Mouse (Mus musculus) bone marrow, adult 2 months (tissue): ENCODE measurements around the gene Fez1. TPM values are rescaled to one million over a fixed set of nuclear protein-coding genes. Genes with fewer than 3 reads are reported as not detected.
A peak's percentile ranks its signal among the peaks of the same experiment; 100 is the strongest.

Experiments used
- H3K27ac ChIP-seq: fragments of 200-500 bp; 2 replicates; pipeline ENCODE4 v1.5.1; 2012; ENCODE audit warnings: low read depth, mild to moderate bottlenecking, control low read depth, inconsistent platforms, low read length; ENCODE audit not compliant: control insufficient read depth, poor library complexity, insufficient read depth
- H3K4me1 ChIP-seq: fragments of 200-500 bp; 2 replicates; pipeline ENCODE4 v1.6.1; 2011; ENCODE audit warnings: low read length; ENCODE audit not compliant: control insufficient read depth, insufficient read depth
- H3K4me3 ChIP-seq: fragments of 200-500 bp; replicated peaks from 2 replicates; pipeline ENCODE3; 2011; ENCODE audit warnings: mild to moderate bottlenecking, low read depth, low read length, control low read depth; ENCODE audit not compliant: control insufficient read depth
- CTCF ChIP-seq: fragments of 200-500 bp; IDR thresholded peaks from 2 replicates; pipeline ENCODE4 v1.5.1; 2011; ENCODE audit warnings: low read length, control low read depth; ENCODE audit not compliant: control insufficient read depth, insufficient read depth
- POLR2A ChIP-seq: fragments of 200-500 bp; IDR thresholded peaks from 2 replicates; pipeline ENCODE4 v1.6.1; 2011; ENCODE audit warnings: low read depth, mild to moderate bottlenecking, control low read depth, low read length, borderline replicate concordance; ENCODE audit not compliant: control insufficient read depth
- WGBS: fragments of 180-500 bp; shearing (Covaris S2); methylation state at CpG from one replicate; pipeline ENCODE4 v1.1.7; 2018; 5-methylcytosine and 5-hydroxymethylcytosine counted together
- polyA plus RNA-seq: library from polyadenylated mRNA; stranded (reverse); fragments of >200 nt; gene quantifications from 2 replicates; pipeline ENCODE4 v1.2.4, GENCODE M21; 2011; ENCODE audit warnings: low replicate concordance; ENCODE audit not compliant: missing spikeins, insufficient read depth, insufficient read length

The Fez1 gene
- polyA plus RNA-seq, 1 experiment: 7.3 TPM

GRCm38 (mm10) chr9:36895009-36895693, 73.5 kb downstream of the Fez1 start:
- H3K4me1 ChIP-seq: no peaks in the 10 kb centered on the region
- H3K4me3 ChIP-seq: no peak overlapping the region
- no peak overlapping the region for H3K27ac ChIP-seq
- 88% methylated on average over 8 of the region's 8 CpGs for WGBS
- TF ChIP-seq POLR2A (no peak), CTCF (peak; percentile 27; the same call in 1 of the 2 replicates)

GRCm38 (mm10) chr9:36898560-36898959, 76.9 kb downstream of the Fez1 start:
- Histone ChIP-seq H3K4me1 (no peaks in the 10 kb centered on the region), H3K4me3 (no peak overlapping the region), H3K27ac (no peak overlapping the region)
- TF ChIP-seq POLR2A (no peak), CTCF (no peak)
- WGBS: 80% methylated on average over 3 of the region's 3 CpGs

GRCm38 (mm10) chr9:36900464-36900863, 78.8 kb downstream of the Fez1 start:
- Histone ChIP-seq H3K4me3 (no peak overlapping the region), H3K27ac (no peak overlapping the region), H3K4me1 (no peaks in the 10 kb centered on the region)
- TF ChIP-seq POLR2A (no peak), CTCF (no peak)
- WGBS: 66% methylated on average over 4 of the region's 4 CpGs

- 25% methylated on average over 4 of the region's 4 CpGs for WGBS
- no peaks in the 10 kb centered on the region for H3K4me1 ChIP-seq
- no peak overlapping the region for H3K27ac ChIP-seq
- H3K4me3 ChIP-seq: no peak overlapping the region
- no peak for TF ChIP-seq POLR2A
- TF ChIP-seq CTCF: no peak
Observed at GRCm38 (mm10) chr9:36905452-36905851, 83.8 kb downstream of the Fez1 start.

GRCm38 (mm10) chr9:36916362-36916761, 94.7 kb downstream of the Fez1 start:
- TF ChIP-seq CTCF (peak; percentile 79), POLR2A (no peak)
- Histone ChIP-seq H3K4me3 (no peak overlapping the region), H3K4me1 (no peaks in the 10 kb centered on the region), H3K27ac (no peak overlapping the region)
- 9% methylated on average over 6 of the region's 6 CpGs for WGBS

- no peak overlapping the region for H3K4me3 ChIP-seq
- no peaks in the 10 kb centered on the region for H3K4me1 ChIP-seq
- WGBS: 72% methylated on average over 5 of the region's 5 CpGs
- no peak overlapping the region for H3K27ac ChIP-seq
- TF ChIP-seq POLR2A (no peak), CTCF (no peak)
Observed at GRCm38 (mm10) chr9:36916915-36917314, 95.3 kb downstream of the Fez1 start.

- TF ChIP-seq CTCF (no peak), POLR2A (no peak)
- WGBS: 57% methylated on average over 3 of the region's 3 CpGs
- no peak overlapping the region for H3K4me3 ChIP-seq
- H3K27ac ChIP-seq: no peak overlapping the region
- H3K4me1 ChIP-seq: no peaks in the 10 kb centered on the region
Observed at GRCm38 (mm10) chr9:36918582-36918981, 96.9 kb downstream of the Fez1 start.

- no peak overlapping the region for H3K4me3 ChIP-seq
- H3K27ac ChIP-seq: no peak overlapping the region
- WGBS: 68% methylated on average over 4 of the region's 4 CpGs
- no peak for TF ChIP-seq CTCF
- no peak for TF ChIP-seq POLR2A
- H3K4me1 ChIP-seq: no peaks in the 10 kb centered on the region
Observed at GRCm38 (mm10) chr9:36919472-36919871, 97.8 kb downstream of the Fez1 start.
